Mouse (Mus musculus) embryo, embryonic 10 days (tissue): Measurements from ENCODE around the gene Vti1a.

ENCODE experiments used
- DNase-seq: peaks from one replicate; pipeline ENCODE4 v3.0.0-alpha.2; 2015; ENCODE audit warnings: low spot score

Vti1a gene

GRCm38 (mm10) chr19:55316109-55316714 is at the start of gene Vti1a:
Gene Vti1a, plus strand, starts transcription at chr19:55316295.
- peak; percentile 96 for DNase-seq

DNA sequence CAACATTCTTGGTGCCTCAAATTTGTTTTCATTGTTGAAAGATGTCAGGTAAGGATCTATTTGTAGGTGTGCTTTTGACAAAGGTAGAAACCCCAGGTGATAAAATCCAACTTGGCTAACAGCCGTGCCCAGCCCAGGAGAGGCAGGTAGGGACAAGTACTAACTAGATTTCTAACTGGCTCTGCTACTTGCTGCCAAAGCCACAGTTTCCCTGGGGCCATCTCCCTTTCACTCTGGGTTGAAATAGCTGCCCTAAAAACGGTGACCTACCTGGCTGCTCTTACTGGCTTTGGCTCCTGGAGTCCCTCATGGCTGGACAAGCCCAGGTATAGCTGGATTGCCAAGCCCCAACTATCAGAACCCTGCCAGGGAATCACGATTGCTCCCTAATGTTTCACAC is 49.3 kb upstream of the Vti1a start:
- no peak for DNase-seq

DNA sequence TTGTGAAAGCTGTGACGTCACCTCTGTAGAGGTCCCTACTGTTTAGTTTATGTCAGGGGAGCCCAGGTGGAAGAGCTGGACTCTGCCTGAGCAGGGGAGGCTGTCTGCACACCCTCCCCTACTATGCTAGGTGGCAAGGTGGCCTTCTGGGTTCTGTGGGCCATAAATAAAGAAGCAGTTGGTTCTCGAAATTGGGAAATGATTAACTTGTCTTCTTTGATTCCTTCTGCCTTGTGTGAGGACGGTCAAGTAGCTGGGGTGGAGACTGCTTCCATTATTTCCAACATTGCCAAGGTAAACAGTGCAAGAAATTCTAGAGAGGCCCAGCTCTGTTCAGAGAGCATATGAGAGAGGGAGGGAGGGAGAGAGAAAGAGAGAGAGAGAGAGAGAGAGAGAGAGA is 47.9 kb upstream of the Vti1a start:
- no peak for DNase-seq

GRCm38 (mm10) chr19:55269051-55269450 is 47.0 kb upstream of the Vti1a start:
- no peak for DNase-seq

- peak; percentile 34 for DNase-seq
These were observed 44.6 kb upstream of the Vti1a start for GRCm38 (mm10) chr19:55271448-55271847.

DNA sequence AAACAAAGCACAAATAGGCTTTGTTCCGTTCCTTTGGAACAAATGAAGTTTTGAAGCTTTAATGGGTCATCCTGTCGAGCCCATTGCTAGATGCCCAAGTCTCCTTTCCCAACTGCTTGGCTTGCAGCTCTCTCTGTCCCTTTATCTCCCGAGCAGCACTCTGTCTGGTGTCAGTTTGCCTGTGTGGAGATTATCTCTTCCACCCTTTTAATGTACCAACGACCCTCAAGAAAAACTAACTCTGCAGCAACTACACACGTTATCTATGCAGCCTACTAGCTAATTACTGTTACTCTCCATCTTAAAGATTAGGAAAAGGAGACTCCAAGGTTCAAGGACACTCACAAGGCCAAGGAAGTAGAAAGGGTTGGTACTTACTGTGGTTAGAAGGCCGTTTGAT is 42.8 kb upstream of the Vti1a start:
- no peak for DNase-seq

GRCm38 (mm10) chr19:55276100-55276499 is 40.0 kb upstream of the Vti1a start:
- no peak for DNase-seq

DNA sequence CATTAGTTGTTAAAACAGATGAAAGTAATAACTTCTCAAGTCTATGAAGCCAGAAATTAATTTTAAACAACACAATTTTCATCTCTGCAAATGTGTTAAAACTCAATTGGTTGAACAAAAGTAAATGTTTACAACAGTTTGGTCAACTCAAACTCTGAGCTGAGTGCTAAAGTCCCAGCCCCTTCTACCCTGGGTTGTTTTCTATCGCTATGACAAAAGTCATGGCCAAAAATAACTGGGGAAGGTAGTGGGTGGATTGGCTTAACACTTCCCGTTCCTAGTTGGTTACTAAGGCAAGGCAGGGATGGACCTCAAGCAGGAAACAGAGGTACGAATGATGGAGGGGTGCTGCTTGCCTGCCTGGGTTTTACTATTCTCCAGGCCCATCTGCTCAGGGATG is 39.3 kb upstream of the Vti1a start:
- no peak for DNase-seq

- no peak for DNase-seq
These were observed 32.0 kb upstream of the Vti1a start for GRCm38 (mm10) chr19:55284093-55284492.

- DNase-seq = no peak
These were observed 30.1 kb upstream of the Vti1a start for GRCm38 (mm10) chr19:55286034-55286433.

GRCm38 (mm10) chr19:55288974-55289373 is 27.1 kb upstream of the Vti1a start:
- DNase-seq = no peak

GRCm38 (mm10) chr19:55290621-55291270 is 25.3 kb upstream of the Vti1a start:
- DNase-seq = no peak

GRCm38 (mm10) chr19:55292210-55292850 is 23.8 kb upstream of the Vti1a start:
- DNase-seq = no peak

DNA sequence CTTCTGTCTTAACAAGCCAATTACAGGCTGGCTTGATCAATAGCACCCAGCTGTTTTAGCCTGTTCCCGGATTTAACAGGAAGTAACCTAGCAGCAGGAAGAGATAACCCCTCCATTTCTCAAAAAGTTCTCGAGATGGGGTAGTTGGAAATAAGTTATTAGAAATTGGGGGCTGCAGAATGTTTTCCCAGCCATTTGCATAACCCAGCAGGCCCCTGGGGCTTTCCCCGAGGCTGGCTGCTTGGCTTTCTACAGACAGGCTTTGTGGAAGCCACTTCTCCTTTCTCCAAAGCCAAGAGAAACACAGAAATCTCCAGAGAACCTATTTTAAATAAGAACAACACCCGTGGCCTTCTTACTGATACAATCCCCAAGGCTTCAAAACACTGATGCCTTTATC is 22.9 kb upstream of the Vti1a start:
- no peak for DNase-seq

- DNase-seq = no peak
These were observed 21.0 kb upstream of the Vti1a start for GRCm38 (mm10) chr19:55295075-55295474.

DNA sequence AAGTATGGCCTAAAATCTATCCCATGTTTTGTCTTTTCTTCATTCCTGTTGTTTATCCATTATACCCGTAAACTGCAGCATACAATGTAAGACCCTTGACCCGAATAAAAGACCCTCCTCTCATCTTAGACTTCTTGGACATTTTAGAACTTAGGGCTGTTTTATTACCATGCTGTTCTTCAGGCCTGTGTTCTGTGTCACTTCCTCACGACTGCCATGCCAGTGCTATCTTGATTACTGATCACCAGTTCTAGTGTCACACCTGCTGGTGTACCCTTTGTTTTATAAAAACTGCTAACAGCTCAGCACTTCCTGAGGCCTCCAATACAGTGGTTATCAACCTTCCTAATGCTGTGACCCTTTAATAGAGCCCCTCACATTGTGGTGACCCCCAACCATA is 20.5 kb upstream of the Vti1a start:
- no peak for DNase-seq

DNA sequence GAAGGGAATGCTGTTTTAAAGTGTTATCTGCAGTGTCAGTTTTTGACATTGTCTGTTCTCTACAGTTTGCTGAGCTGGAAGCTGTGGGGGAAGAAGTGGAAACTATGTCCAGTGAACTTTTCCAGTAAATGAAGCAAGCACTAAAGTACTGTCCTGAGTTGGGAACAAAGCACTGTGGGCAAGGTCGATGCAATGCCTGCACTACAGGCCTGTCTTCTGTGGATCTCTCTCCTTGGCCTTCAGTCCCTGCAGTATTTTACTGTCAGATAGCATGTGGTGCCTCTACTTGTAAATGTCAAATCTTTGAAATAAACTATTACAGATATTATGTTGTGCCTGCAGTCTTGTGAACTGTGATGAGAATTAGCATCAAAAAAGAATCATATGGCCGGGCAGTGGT is 19.8 kb upstream of the Vti1a start:
- no peak for DNase-seq

DNA sequence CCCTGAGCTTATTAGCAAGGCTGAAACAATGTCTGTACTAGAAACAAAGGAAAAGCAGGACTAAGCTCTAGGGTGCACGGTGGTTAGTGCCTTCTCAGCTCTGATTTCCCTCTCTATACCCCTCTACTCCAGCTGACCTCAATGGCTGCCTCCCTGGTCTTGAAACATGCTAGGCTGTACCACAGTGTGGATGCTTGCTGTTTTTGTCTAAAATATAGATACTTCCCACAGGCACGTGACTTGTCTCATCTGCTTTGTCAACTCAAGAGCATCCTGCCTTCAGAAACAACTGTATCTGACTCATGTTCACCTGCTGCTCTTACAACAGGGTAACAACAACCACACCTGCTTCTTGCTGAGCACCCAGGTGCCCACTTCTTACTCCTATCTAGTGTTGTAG is 18.6 kb upstream of the Vti1a start:
- DNase-seq = no peak

DNA sequence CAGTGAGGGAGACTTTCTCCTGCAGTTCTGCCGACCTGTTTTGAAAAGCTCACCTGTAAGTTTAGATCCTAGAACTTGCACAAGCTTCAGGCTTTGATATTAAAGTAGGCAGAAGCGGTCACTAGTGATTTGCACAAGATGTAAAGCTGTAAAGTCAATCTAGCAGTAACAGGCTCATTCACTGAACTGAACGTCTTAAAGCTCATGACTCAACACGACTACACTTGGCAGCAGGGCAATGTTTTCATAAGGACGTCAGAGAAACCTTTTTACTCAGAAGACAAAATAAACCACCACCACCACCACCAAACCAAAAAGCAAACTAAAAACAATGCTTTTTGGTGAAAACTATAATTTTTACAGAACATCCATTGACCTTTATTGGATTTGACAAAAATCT is 18.1 kb upstream of the Vti1a start:
- DNase-seq = no peak

- no peak for DNase-seq
These were observed 16.7 kb upstream of the Vti1a start for GRCm38 (mm10) chr19:55299378-55299777.

- no peak for DNase-seq
These were observed 15.6 kb upstream of the Vti1a start for GRCm38 (mm10) chr19:55300525-55300924.

DNA sequence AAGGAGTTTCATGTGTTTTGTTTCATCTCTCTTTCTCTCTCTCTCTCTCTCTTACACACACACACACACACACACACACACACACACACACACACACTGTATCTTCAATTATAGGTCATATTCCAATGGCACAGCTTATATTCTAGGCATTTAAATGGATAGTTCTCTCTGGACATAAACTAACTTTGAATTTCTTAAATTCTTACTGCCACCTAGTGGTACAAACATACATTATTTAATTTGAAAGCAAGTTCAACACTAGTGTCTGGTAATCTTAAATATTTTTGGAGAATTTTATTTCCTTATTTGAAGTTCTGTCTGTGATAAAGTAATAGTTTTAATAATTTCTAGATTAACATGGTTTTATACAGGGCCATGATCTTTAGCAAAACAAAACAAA is 11.1 kb upstream of the Vti1a start:
- DNase-seq = no peak

DNA sequence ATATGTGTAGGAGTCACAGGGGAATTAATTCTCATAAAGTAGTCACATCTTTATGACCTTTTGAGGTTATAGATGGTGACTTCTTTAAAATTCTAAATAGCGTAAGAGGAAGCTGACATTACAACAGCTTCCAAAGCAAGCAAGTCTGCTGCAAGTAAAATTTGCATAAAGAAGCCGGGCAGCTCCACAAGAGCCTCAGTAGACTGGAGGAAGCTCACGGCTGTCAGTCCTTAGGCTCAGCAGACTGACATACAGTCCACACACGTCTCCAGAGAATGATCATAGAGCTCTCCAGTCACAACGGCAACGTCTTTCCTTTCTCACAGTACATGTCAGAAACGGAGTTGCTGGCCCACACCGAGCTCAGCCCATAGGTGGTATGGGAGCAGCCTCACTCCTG is 4.2 kb upstream of the Vti1a start:
- DNase-seq = no peak

DNA sequence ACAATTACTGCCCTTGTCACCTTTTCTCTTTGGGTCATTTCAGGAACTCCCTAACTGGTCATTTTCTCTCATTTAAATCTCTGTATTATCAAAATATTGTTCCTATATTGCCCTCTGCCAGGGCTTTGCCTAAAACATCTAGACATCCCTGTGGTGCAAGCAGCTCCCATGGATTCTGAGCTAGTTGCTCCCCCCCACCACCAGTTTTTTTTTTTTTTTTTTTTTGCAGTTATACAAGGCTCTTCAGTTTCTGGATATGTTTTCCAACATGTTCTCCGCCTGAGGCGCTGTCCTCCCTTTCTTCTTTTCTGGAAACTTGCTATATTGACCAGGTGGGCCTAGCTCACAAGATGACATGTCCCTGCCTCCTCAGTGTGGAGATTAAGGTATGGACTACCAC is 2.4 kb upstream of the Vti1a start:
- DNase-seq = no peak
